Mouse (Mus musculus): ENCODE data around the gene Nfyb. TPM values are rescaled to one million over a fixed set of nuclear protein-coding genes. Genes with fewer than 3 reads are reported as not detected.

Nfyb gene
- polyA plus RNA-seq, 1 experiment from 2014 or later = 35.9 TPM

DNA sequence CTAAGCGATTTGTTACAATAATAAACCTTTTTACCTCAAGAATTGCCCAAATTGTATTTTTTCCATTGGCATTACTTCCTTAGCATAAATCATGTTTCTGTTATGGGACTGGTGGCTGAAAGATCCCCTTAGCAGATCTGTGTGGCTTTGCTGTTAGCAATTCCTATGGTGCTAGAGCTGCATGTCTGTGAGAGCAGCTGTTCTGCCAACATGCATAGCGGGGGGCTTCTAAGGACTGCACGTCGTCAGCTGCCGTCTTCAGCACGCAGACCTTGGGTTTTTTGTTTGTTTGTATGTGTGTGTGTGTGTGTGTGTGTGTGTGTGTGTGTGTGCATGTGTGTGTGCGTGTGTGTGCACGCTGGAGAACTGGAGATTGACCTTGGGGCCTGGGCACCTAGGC lies 22.6 kb downstream of the Nfyb start:
- H3K4me1 ChIP-seq = peaks cover 9% of the 10 kb centered on the region; the same call in 1 of the 2 replicates

DNA sequence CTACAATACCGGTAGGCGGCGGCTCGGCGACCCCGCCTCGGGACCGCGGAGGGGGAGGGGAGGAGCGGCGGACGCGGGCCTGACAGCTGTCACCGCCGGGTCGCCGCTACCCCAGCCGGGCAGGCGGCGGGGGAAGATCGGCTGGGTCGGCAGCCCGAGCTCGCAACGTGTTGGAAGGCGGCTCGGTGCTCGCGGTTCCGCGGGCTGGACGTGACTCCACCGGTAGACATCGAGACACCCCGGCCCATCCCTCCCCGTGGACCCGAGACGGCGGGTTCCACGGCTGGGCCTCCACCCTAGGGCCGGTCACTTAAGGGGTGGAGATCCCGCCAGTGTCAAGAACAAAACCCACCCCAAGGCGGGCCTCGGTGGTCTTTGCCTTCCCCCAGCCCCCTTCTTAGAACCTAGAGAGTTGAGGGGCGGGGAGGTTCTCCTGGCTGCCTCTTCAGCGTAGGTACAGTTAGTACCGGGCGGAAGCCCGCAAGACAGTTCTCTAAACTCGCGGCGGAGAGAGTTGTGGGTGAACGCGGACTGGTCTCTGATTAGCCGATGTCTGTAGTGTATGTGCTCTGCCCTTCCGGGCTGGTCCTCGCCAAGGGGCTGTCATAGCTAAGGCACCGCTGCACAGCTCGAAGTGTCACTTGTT lies 64.5 kb downstream of the Nfyb start:
- Histone ChIP-seq H3K4me3 (replicated peaks) (peak overlapping the region; percentile 69), H3K9me3 (replicated peaks) (no peaks in the 10 kb centered on the region), H3K36me3 (peaks cover 18% of the 10 kb centered on the region), H3K4me2 (peak overlapping the region; percentile 66), H3K27ac (replicated peaks) (peak overlapping the region; percentile 88), H3K4me1 (peaks cover 21% of the 10 kb centered on the region), H3K27me3 (replicated peaks) (no peaks in the 10 kb centered on the region), H3K9ac (replicated peaks) (peak overlapping the region; percentile 66)
- WGBS = under 1% methylated on average over 40 of the region's 59 CpGs
- ATAC-seq (ENCODE audit: low FRiP score) = peak; percentile 86

More for the DNA sequence above, 22.6 kb downstream of the Nfyb start:
- no peak overlapping the region for H3K4me3 ChIP-seq (replicated peaks)
- no peak overlapping the region for H3K9ac ChIP-seq (replicated peaks)
- no peaks in the 10 kb centered on the region for H3K9me3 ChIP-seq (replicated peaks)
- no peaks in the 10 kb centered on the region for H3K27me3 ChIP-seq (replicated peaks)
- no peak overlapping the region for H3K27ac ChIP-seq (replicated peaks)
- peaks cover 47% of the 10 kb centered on the region for H3K36me3 ChIP-seq
- 61% methylated on average over 8 of the region's 8 CpGs for WGBS
- ATAC-seq (ENCODE audit: low FRiP score) = no peak
- no peak overlapping the region for H3K4me2 ChIP-seq

GRCm38 (mm10) chr10:82698712-82699261 lies 65.2 kb downstream of the Nfyb start:
- Histone ChIP-seq H3K36me3 (peaks cover 14% of the 10 kb centered on the region), H3K9ac (replicated peaks) (peak overlapping the region; percentile 66), H3K27me3 (replicated peaks) (no peaks in the 10 kb centered on the region), H3K4me1 (peaks cover 21% of the 10 kb centered on the region), H3K9me3 (replicated peaks) (no peaks in the 10 kb centered on the region), H3K27ac (replicated peaks) (peak overlapping the region; percentile 88), H3K4me2 (peak overlapping the region; percentile 66), H3K4me3 (replicated peaks) (peak overlapping the region; percentile 69)
- under 1% methylated on average over 42 of the region's 42 CpGs for WGBS
- ATAC-seq (ENCODE audit: low FRiP score) = peak; percentile 97

Other genes starting within 250 kb of the Nfyb start
- gene 1190007I07Rik, start 140.9 kb downstream of the Nfyb start, polyA plus RNA-seq (2015; fragmentation: Nextera tagmentation; extraction: Ambion mirVana) = 39.3 and 44.6 TPM in 2 replicates
- 133 and 134 TPM in 2 replicates for gene Tdg, start 134.3 kb downstream of the Nfyb start, polyA plus RNA-seq (2015; fragmentation: Nextera tagmentation; extraction: Ambion mirVana)
- 1.8 and 2.7 TPM in 2 replicates for gene Glt8d2, start 73.5 kb downstream of the Nfyb start, polyA plus RNA-seq (2015; fragmentation: Nextera tagmentation; extraction: Ambion mirVana)
- 31.3 and 37.5 TPM in 2 replicates for gene Hcfc2, start 68.0 kb downstream of the Nfyb start, polyA plus RNA-seq (2015; fragmentation: Nextera tagmentation; extraction: Ambion mirVana)
- 89.1 and 94.5 TPM in 2 replicates for gene Txnrd1, start 69.8 kb upstream of the Nfyb start, polyA plus RNA-seq (2015; fragmentation: Nextera tagmentation; extraction: Ambion mirVana)
- 0.14 and 0.58 TPM in 2 replicates for gene Eid3, start 102.5 kb upstream of the Nfyb start, polyA plus RNA-seq (2015; fragmentation: Nextera tagmentation; extraction: Ambion mirVana)
- gene Chst11, start 221.4 kb upstream of the Nfyb start, polyA plus RNA-seq (2015; fragmentation: Nextera tagmentation; extraction: Ambion mirVana) = 4.1 and 4.4 TPM in 2 replicates

All from neural tube, embryonic 15.5 days (tissue).